Mouse (Mus musculus): ENCODE measurements around the gene Wfdc15a.
A peak's percentile ranks its signal among the peaks of the same experiment; 100 is the strongest.

The Wfdc15a gene

DNA sequence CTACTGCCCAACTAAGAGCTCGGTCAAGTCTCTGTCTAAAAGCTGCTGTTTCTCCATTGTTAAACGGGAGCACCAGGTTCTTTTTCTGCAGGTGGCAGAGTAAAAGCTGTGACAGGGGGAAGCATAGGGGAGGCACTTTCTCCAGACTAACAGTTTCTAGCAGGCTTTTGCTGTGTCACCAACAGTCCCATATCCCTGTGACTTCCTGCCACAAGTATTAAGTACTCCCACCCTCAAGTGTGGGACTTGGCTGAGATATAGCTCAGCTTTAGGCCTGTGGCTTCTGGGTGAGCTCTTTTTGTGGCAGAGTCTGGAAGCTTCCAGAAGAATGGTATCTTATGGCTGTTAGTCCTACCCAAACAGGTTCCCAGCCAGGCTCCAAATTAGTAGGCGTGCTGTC lies 24.1 kb downstream of the Wfdc15a start:
- DNase-seq, result no peak

DNA sequence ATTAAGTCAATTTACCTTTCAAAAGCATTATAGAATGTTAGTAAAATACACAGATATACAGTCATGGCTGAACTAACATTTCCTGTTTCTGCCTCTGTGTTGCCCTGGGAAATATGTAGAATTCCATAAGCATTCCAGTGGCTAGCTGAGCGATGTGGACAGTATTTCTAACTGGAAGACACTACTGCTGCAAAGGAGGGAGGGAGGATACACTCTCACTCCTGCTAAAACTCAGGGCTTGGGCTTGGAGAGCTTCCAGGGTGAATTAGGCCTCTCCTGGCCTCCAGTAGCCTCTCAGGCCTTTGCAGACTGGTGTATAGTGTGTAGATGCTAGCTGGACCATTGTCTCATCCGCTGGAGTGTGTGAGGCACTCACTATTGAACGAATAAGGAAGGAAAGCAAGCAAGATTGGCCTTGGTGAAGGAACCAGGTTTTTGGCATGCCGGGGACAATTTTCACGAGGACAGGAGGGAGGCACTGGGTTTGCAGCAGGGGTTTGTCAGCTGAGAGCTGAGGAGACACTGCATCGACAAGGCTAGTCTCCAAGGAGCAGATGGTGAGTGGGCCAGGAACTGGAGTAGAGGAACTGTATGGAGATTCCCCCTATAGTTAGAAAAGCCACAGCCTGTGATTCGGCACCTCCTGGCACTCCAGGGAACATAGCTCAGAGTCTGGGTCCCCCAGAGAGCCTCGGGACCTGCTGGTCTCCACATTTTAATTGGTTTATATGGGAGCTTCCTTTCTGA lies 25.1 kb downstream of the Wfdc15a start:
- peak; percentile 60 for DNase-seq

DNA sequence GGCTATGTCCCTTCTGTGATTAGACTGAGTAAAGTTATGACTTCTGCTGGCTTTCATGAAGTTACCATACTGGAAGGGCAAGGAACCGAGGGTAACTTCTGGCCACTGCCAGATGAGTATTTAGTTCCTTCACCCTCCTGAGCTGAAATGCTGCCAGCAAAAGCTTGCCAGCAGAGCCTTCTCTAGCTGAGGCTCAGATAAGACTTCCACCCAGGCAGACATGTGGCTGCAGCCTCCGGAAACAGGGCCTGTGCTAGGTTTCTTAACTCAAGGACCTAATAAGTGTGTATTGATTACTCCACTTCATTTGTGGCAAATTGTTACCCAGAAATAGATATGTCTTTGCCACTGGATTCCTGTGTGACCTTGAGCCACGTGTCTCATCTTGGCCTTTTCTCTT lies 26.5 kb downstream of the Wfdc15a start:
- no peak for DNase-seq

DNA sequence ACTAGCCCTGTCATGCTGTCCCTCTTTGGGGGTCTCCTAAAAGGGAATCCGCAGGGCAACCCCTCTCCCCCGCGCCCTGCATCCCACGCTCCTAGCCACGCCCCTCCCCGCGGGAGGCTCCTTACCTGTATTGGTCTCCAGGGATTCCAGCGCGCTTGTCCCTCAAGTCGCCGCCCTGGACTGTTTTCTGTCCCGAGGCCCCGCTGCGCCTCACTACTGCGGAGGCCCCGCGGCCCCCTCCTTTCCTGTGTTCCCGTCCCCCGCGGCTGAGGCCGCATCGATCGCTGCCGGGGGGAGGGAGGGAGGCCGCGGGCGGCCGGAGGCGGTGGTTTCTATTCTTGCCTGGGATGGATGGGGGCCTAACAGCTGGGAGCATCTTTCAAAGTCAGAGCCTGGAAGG lies 29.0 kb downstream of the Wfdc15a start, which contains the start of gene Kcns1:
Gene Kcns1, minus strand, starts transcription at position 212 of the 400 bp plus-strand sequence.
- DNase-seq, result peak; percentile 16

DNA sequence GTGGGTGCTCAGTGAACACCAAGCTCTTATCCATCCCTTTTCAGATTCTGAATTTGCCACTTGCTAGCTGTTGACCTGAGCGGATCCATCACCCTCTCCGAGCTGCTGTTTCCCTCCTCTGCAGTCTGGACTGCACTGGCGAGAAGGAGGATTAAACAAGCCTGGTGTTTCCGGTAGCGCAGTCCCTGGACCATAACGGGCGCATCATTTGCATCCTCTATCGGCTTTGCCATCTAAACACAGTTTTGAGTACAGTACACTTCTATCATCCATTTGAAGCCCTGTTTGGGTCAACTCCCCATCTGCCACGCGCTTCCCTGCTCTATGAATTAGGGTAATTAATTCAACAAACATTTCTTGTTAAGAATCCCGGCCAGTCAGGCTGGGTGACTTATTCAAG lies 29.6 kb downstream of the Wfdc15a start:
- DNase-seq, result no peak

DNA sequence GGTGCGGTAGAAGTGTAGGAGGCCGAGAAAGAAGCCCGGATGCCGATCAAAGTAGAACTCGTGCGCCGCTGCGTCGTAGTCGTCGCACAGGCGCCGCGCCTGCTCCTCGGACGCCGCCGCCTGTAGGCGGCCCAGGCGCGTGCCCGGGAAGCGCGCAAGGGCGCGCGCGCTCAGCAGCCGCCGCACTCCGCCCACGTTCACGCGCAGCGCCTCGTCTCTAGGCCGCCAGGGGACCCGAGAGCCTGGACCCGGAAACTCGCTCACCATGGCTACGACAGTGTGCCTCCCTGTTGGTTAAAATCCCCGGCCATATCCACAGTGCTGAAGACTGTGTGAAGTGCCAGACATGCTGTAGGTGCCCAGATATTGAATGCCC lies 31.4 kb downstream of the Wfdc15a start:
- DNase-seq, result peak; percentile 61

DNA sequence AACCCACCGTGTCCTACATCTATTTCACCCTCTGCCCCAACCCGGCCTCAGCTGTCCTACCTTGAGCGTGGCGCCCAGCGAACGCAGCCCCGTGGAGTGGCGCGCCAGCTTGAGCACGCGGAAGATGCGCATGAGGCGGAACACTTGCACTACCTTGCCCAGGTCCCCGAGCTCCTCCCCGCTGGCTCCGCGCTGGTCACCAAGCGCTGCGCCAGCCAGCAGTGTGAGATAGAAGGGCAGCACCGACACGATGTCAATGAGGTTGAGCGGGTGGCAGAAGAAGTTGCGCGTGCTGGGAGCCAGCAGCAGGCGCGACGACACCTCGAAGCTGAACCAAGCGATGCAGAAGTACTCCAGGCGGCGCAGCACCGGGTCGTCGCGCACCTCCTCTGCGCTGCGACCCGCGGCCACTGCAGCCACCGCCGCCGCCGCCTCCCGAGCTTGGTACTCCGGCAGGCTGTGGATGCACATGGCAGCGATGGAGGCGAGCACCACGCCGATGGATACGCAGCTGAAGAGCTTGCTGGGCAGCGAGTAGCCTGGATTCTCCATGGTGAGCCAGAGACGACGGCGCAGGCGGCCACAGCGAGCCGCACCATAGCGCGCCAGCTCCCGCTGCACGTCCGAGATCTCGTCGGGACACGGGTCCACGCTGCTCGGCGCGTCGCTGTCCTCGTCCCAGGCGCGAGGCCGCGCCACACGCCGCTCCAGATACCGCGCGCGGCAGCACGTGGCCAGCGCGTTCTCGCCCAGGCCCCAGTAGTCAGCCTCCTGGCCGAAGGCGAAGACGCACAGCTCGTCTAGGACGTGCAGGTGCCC lies 32.0 kb downstream of the Wfdc15a start:
- peak; percentile 28 for DNase-seq

DNA sequence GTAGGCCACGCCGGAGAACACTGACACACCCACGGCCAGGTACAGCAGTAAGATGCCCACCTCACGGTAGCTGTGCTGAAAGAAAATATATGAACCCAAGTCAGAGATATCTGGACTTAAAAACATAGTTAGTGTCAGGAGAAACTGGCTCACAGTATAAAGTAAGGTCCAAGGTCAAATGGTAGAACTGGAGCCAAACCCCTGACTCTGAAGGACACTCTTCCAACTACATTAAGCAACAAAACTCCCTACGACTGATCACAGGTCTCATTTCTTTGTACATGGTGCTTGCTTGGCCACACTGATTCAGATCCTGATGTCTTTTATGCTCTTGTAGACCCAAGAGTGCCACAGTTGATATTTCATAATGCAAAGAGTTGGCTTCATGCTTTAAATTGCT lies 35.0 kb downstream of the Wfdc15a start:
- DNase-seq, result no peak

DNA sequence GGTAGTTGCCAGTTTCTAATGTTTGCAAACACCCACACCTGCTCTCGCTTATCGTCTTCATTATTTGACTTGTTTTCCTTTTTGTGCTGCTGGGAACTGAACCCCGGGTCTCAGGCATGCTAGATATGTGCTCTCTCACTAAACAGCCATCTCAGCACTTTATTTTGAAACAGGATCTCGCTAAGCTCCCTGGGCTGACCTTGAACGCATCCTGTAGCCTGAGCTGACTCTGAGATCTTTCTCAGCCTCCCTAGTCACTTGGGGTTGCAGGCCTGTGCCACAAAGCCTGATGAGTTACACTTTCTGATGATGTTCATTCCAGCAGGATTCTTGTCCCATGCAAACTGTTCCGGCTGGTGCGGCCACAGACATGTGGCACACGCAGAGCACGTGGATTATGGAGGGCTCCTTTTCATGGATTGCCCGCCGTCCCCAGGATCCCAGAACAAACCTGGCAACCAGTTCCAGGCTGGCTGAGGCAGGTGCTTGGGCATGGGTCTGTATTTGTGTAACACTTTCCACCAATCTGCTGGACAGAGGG lies 38.3 kb downstream of the Wfdc15a start:
- DNase-seq, result no peak

DNA sequence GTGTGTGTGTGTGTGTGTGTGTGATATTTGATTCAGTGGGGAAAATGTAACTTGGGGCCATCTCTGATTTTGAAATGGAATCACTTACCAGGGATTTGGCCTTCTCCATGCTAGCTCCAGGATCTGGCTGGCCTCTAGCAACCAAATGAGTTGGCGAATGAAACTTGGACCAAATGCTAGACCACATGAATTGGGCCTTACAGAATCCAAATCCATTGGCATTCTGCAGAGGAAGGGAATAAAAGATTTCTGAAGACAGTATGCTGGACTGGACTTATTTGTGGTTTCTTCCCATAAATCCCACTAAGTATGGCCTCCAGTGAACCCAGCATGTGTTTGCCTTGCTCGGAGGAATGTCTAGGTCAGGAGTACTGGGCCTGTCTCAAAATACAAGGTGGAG lies 41.1 kb downstream of the Wfdc15a start:
- no peak for DNase-seq

DNA sequence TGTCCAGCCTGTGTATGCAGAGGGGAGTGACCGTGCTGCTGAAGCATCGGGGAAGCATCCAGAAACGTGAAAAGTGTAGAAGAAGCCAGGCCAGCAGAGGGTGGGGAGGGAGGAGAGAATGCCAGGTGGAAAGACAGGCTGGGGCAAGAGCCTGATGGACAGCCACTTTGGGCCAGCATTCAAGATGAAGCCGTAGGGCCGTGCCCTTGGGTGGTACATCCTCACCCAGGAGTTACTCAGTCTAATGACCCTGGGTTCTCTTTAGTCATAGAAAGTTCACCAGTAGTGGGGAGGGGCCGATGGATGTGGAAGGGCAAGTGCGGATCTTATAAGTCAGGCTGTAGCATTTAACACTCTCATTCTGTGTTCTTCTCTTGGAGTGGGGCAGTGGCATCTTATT lies 43.8 kb downstream of the Wfdc15a start:
- DNase-seq, result no peak

DNA sequence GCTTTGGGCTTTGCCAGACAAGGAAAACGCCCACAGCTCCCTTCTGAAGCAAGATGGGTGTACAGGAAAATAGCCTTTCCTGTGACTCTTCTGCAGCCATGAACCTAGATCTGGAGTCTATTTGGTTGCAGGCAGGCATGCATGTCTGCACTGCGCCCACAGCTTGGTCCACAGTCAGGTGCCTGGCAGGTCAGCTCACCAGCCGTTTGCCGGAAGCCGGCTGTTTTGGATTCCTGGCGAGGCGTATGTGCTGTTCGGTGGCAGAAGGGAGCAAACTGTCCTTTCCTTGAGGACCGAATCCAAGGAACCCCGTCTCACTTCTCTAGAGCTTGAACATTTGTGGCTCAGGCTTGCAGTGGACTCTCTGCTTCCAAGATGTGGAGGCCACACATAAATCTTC lies 45.9 kb downstream of the Wfdc15a start:
- DNase-seq, result no peak

DNA sequence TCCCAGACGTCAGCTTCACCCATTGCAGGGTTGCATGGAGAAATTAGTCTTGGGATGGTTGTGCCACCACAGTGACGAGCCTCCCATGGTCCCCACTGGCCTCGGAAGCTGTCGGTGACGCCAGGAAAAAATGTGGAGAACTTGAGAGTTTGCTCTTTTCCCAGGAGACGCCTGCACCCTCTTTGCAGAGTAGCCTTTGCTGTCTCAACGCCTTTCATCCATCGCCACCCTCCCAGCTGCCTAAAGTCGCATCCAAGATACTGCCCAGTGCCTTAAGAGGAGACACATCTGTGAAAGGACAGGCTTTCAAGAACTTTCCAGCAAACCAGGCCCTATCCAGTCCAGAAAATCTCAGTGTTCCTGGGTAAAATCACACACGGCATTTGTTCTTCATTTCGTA lies 47.6 kb downstream of the Wfdc15a start:
- DNase-seq, result no peak

DNA sequence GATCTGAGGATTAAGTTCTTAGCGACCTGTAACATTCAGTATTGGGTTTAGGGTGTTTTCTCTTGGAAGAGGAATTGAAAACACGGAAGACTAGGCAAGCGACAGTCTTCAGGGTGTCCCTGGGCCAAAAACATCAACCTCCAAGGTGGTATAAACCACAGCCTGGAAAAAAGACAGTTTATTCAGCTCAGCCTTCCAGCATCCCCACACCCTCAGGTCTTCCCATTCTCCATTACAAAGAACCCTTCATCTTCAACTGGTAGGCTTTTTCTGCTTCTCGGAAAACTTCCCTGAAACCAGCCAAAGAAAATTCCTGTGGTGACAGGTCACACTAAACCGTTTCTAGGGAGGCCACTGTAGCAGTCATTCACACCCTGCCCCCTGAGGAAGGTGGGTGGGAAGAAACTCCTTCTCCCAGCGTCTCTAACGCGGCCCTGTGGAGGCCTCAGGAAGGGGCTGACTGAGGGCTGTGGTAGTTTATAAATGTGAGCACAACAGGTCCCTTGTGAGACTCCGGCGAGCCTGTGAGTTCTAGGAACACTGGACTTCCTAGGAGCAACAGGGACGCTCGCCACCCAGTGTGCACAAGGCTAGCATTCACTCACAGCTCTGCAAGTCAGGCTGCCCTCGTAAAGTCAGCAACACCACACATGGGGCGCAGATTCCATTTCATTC lies 49.7 kb downstream of the Wfdc15a start:
- no peak for DNase-seq

All from right cerebral cortex, postnatal 14 days (tissue).